ENCODE assay signal across 14 mouse cellular contexts in the genomic region with DNA sequence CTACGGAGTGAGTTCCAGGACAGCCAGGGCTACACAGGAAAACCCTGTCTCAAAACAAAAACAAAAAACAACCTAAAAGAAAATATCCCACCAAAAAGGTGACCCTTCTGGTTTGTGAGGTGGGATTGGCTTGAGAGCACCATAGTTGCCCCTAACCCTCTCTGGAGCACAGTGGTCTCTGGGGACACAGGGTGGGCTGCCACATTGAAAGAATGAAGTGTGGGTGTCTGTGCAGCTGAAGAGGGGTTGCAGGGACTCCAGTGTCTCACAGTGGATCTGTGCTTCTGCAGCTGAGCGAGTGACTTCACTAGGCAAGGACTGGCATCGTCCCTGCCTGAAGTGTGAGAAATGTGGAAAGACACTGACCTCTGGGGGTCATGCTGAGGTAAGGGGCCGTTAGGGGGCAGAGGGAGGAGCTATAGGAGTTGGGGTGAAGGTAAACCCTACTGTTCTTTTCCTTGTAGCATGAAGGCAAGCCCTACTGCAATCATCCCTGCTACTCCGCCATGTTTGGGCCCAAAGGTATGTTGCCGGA. TPM values are rescaled to one million over a fixed set of nuclear protein-coding genes. Genes with fewer than 3 reads are reported as not detected.
A peak's percentile ranks its signal among the peaks of the same experiment; 100 is the strongest.
DNase-seq lines count a peak whose midpoint lies in the region; ATAC-seq and TF ChIP-seq lines count a peak whose summit lies in the region.
"Had no signal": no experiment of that assay in that cellular context is flagged by ENCODE, and none has a peak within 500 bp of the region (broad histone marks: within the 10 kb centered on the region; RNA-seq: fewer than 3 reads in every experiment).

No protein-coding gene starts in this region.

- DNase-seq in layer of hippocampus, adult 11-12 months (ENCODE audit: low spot score), result peak; percentile 3
- no peak for DNase-seq in layer of hippocampus, postnatal 36 days
- no peak for DNase-seq in MEL (ENCODE audit: low read depth, low spot score)
- DNase-seq in liver, embryonic 14.5 days (ENCODE audit: low read depth in 3 of 3, low spot score in 3 of 3), result no peak
- no peak for DNase-seq in left cerebral cortex, postnatal 4 days
- no peak for DNase-seq in adrenal gland, postnatal 36 days
- DNase-seq: adrenal gland, adult 8-10 months; cerebellum, adult 2 months; kidney, adult 2 months had no signal

- TF ChIP-seq CTCF in MEL (IDR thresholded peaks at IDR 0.05 in 2 of 3, conservative IDR thresholded peaks at IDR 0.05 in 1 of 3; ENCODE audit: control insufficient read depth in 1 of 3, insufficient read depth in 1 of 3, low read depth in 2 of 3, low read length in 3 of 3, poor library complexity in 1 of 3, severe bottlenecking in 1 of 3), result no peak; a peak in 1 of 6 replicates
- no peak for TF ChIP-seq CTCF in liver, embryonic 14.5 days (IDR thresholded peaks at IDR 0.05; ENCODE audit: low read depth)

- intact Hi-C loops in left cerebral cortex, postnatal 4 days (cut with DNase I), result no loop called here

- TF ChIP-seq EP300 in MEL (IDR thresholded peaks at IDR 0.05; ENCODE audit: low read depth in 1 of 2, low read length in 2 of 2), result no peak
- no peak for TF ChIP-seq EP300 in liver, embryonic 14.5 days (IDR thresholded peaks at IDR 0.05; ENCODE audit: low read depth)

- 79% methylated on average over 6 of the region's 6 CpGs for WGBS in embryonic facial prominence, embryonic 13.5 days
- WGBS in liver, embryonic 14.5 days (ENCODE audit: insufficient replicate concordance), result 75% methylated on average over 6 of the region's 6 CpGs

- peaks cover 17 to 43% of the 10 kb centered on the region in 2 experiments for H3K4me1 ChIP-seq in MEL (ENCODE audit: control insufficient read depth in 1 of 2, insufficient read depth in 2 of 2, low read length in 2 of 2)
- peaks cover 41% of the 10 kb centered on the region for H3K4me1 ChIP-seq in embryonic facial prominence, embryonic 13.5 days
- H3K4me1 ChIP-seq in liver, embryonic 14.5 days (replicated peaks; ENCODE audit: control insufficient read depth in 2 of 2, insufficient read depth in 2 of 2, low read length in 1 of 2), result peaks cover 29 to 31% of the 10 kb centered on the region in 2 experiments

- H3K27ac ChIP-seq in MEL (ENCODE audit: control insufficient read depth, low read depth, low read length), result peak overlapping the region; percentile 6
- H3K27ac ChIP-seq in embryonic facial prominence, embryonic 13.5 days, result no peak overlapping the region
- H3K27ac ChIP-seq in liver, embryonic 14.5 days, result no peak overlapping the region
- H3K27ac ChIP-seq: neural tube, embryonic 15.5 days had no signal

- TF ChIP-seq POLR2A in MEL (IDR thresholded peaks at IDR 0.05; ENCODE audit: control insufficient read depth in 1 of 2, insufficient read depth in 1 of 2, low read depth in 1 of 2, low read length in 2 of 2, poor library complexity in 1 of 2), result no peak

- no peaks in the 10 kb centered on the region for H3K27me3 ChIP-seq in MEL (ENCODE audit: control insufficient read depth in 1 of 2, insufficient read depth in 2 of 2, low read length in 2 of 2)
- H3K27me3 ChIP-seq in embryonic facial prominence, embryonic 13.5 days, result peaks cover 36% of the 10 kb centered on the region
- peaks cover 15% of the 10 kb centered on the region for H3K27me3 ChIP-seq in liver, embryonic 14.5 days (ENCODE audit: control insufficient read depth, insufficient read depth, low read length)

- peaks cover 0 to 21% of the 10 kb centered on the region in 2 experiments; a peak in 2 of 4 replicates for H3K36me3 ChIP-seq in MEL (ENCODE audit: control insufficient read depth in 1 of 2, insufficient read depth in 2 of 2, low read length in 2 of 2)
- H3K36me3 ChIP-seq in embryonic facial prominence, embryonic 13.5 days, result no peaks in the 10 kb centered on the region
- H3K36me3 ChIP-seq in liver, embryonic 14.5 days (replicated peaks; ENCODE audit: control insufficient read depth, insufficient read depth, low read depth), result no peaks in the 10 kb centered on the region
- H3K36me3 ChIP-seq: neural tube, embryonic 15.5 days had no signal

- H3K4me2 ChIP-seq in embryonic facial prominence, embryonic 13.5 days, result peak overlapping the region; percentile 82
- H3K4me2 ChIP-seq in liver, embryonic 14.5 days (ENCODE audit: low read depth), result peak overlapping the region; percentile 82; the same call in 1 of the 2 replicates

- peaks cover 10% of the 10 kb centered on the region for H3K79me2 ChIP-seq in MEL (ENCODE audit: control insufficient read depth, insufficient read depth, low read length, poor library complexity)

- ATAC-seq in embryonic facial prominence, embryonic 13.5 days (ENCODE audit: insufficient number of reproducible peaks, insufficient read depth, low FRiP score, low TSS enrichment, low read depth), result no peak
- ATAC-seq in liver, embryonic 14.5 days (ENCODE audit: insufficient read depth), result no peak

- TF ChIP-seq RAD21 in MEL (IDR thresholded peaks at IDR 0.05; ENCODE audit: low read depth, low read length), result no peak

- no peaks in the 10 kb centered on the region for H3K9me3 ChIP-seq in MEL (replicated peaks; ENCODE audit: insufficient read depth, low read length)
- no peaks in the 10 kb centered on the region for H3K9me3 ChIP-seq in embryonic facial prominence, embryonic 13.5 days
- H3K9me3 ChIP-seq in liver, embryonic 14.5 days (ENCODE audit: control insufficient read depth, low read length), result no peaks in the 10 kb centered on the region
- H3K9me3 ChIP-seq: midbrain, embryonic 10.5 days; neural tube, embryonic 15.5 days had no signal

- peak overlapping the region; percentile 78 to 80; a peak in 2 of 4 replicates for H3K4me3 ChIP-seq in MEL (ENCODE audit: control insufficient read depth in 1 of 2, insufficient read depth in 1 of 2, low read depth in 2 of 2, low read length in 2 of 2)
- peak overlapping the region; percentile 53 for H3K4me3 ChIP-seq in embryonic facial prominence, embryonic 13.5 days
- no peak overlapping the region for H3K4me3 ChIP-seq in liver, embryonic 14.5 days (ENCODE audit: insufficient read depth in 1 of 2, low read depth in 2 of 2, low read length in 2 of 2)

- H3K9ac ChIP-seq in MEL (ENCODE audit: control insufficient read depth, low read depth, low read length, poor library complexity, severe bottlenecking), result peak overlapping the region; percentile 79
- no peak overlapping the region for H3K9ac ChIP-seq in embryonic facial prominence, embryonic 13.5 days
- H3K9ac ChIP-seq in liver, embryonic 14.5 days (replicated peaks), result no peak overlapping the region

RNA-seq across cellular contexts. Expression of a gene that starts 3.2 kb away (rescaled TPM):
- total RNA-seq in layer of hippocampus, postnatal 36 days (2021), result 1 to 10 TPM in 1 of 2 experiments, under 1 TPM in 1; 0.82 to 1.5 TPM
- 40.6 and 50.7 TPM in 2 replicates for total RNA-seq in MEL (2012; rRNA removed)
- polyA plus RNA-seq in MEL (2012; ENCODE audit: insufficient read depth in 1 of 2, insufficient read length in 2 of 2, low read depth in 1 of 2, low replicate concordance in 2 of 2, missing spikeins in 1 of 2), result 10 to 100 TPM in 1 of 2 experiments, not detected in 1; 74.7 TPM
- 32.0 and 33.9 TPM in 2 replicates for polyA plus RNA-seq in embryonic facial prominence, embryonic 13.5 days (2015; fragmentation: Nextera tagmentation; extraction: Ambion mirVana)
- 8.2 and 12.0 TPM in 2 replicates for polyA plus RNA-seq in liver, embryonic 14.5 days (2012; rRNA removed)
- 6.4 and 6.8 TPM in 2 replicates for polyA plus RNA-seq in liver, embryonic 14.5 days (2014; fragmentation: Nextera tagmentation; extraction: Ambion mirVana)
- 1 to 10 TPM; 5.6 to 5.7 TPM for total RNA-seq in left cerebral cortex, postnatal 4 days (2021)
- 1 to 10 TPM; 1.7 TPM for total RNA-seq in adrenal gland, postnatal 36 days (2021)

RNA-seq across cellular contexts. Expression of a gene that starts 6.9 kb away (rescaled TPM):
- 10 to 100 TPM in 1 of 2 experiments, 1 to 10 TPM in 1; 8.9 to 12.6 TPM for total RNA-seq in layer of hippocampus, postnatal 36 days (2021)
- 419 and 438 TPM in 2 replicates for total RNA-seq in MEL (2012; rRNA removed)
- polyA plus RNA-seq in MEL (2012; ENCODE audit: insufficient read depth in 1 of 2, insufficient read length in 2 of 2, low read depth in 1 of 2, low replicate concordance in 2 of 2, missing spikeins in 1 of 2), result 100 to 1,000 TPM in 1 of 2 experiments, not detected in 1; 282 TPM
- polyA plus RNA-seq in embryonic facial prominence, embryonic 13.5 days (2015; fragmentation: Nextera tagmentation; extraction: Ambion mirVana), result 224 and 230 TPM in 2 replicates
- polyA plus RNA-seq in liver, embryonic 14.5 days (2012; rRNA removed), result 41.5 and 87.7 TPM in 2 replicates
- polyA plus RNA-seq in liver, embryonic 14.5 days (2014; fragmentation: Nextera tagmentation; extraction: Ambion mirVana), result 100.0 and 101 TPM in 2 replicates
- total RNA-seq in left cerebral cortex, postnatal 4 days (2021), result 10 to 100 TPM; 14.9 to 16.3 TPM
- total RNA-seq in adrenal gland, postnatal 36 days (2021), result 10 to 100 TPM; 44.1 to 71.1 TPM

RNA-seq across cellular contexts. Expression of a gene that starts 13.0 kb away (rescaled TPM):
- 10 to 100 TPM; 93.0 to 95.4 TPM for total RNA-seq in layer of hippocampus, postnatal 36 days (2021)
- 65.2 and 67.8 TPM in 2 replicates for total RNA-seq in MEL (2012; rRNA removed)
- polyA plus RNA-seq in MEL (2012; ENCODE audit: insufficient read depth in 1 of 2, insufficient read length in 2 of 2, low read depth in 1 of 2, low replicate concordance in 2 of 2, missing spikeins in 1 of 2), result 100 to 1,000 TPM in 1 of 2 experiments, not detected in 1; 261 TPM
- 63.4 and 72.3 TPM in 2 replicates for polyA plus RNA-seq in embryonic facial prominence, embryonic 13.5 days (2015; fragmentation: Nextera tagmentation; extraction: Ambion mirVana)
- polyA plus RNA-seq in liver, embryonic 14.5 days (2012; rRNA removed), result 29.3 and 37.4 TPM in 2 replicates
- polyA plus RNA-seq in liver, embryonic 14.5 days (2014; fragmentation: Nextera tagmentation; extraction: Ambion mirVana), result 35.0 and 38.1 TPM in 2 replicates
- 100 to 1,000 TPM; 306 to 334 TPM for total RNA-seq in left cerebral cortex, postnatal 4 days (2021)
- total RNA-seq in adrenal gland, postnatal 36 days (2021), result 10 to 100 TPM; 51.8 to 52.5 TPM

RNA-seq across cellular contexts. Expression of a gene that starts 32.7 kb away (rescaled TPM):
- 10 to 100 TPM; 20.5 to 23.8 TPM for total RNA-seq in layer of hippocampus, postnatal 36 days (2021)
- 14.4 and 17.0 TPM in 2 replicates for total RNA-seq in MEL (2012; rRNA removed)
- 10 to 100 TPM in 1 of 2 experiments, not detected in 1; 35.2 TPM for polyA plus RNA-seq in MEL (2012; ENCODE audit: insufficient read depth in 1 of 2, insufficient read length in 2 of 2, low read depth in 1 of 2, low replicate concordance in 2 of 2, missing spikeins in 1 of 2)
- 16.6 and 18.0 TPM in 2 replicates for polyA plus RNA-seq in embryonic facial prominence, embryonic 13.5 days (2015; fragmentation: Nextera tagmentation; extraction: Ambion mirVana)
- 0.29 and 0.54 TPM in 2 replicates for polyA plus RNA-seq in liver, embryonic 14.5 days (2012; rRNA removed)
- 0.11 TPM in 1 of 2 replicates, not detected in the other for polyA plus RNA-seq in liver, embryonic 14.5 days (2014; fragmentation: Nextera tagmentation; extraction: Ambion mirVana)
- total RNA-seq in left cerebral cortex, postnatal 4 days (2021), result 10 to 100 TPM; 37.8 to 40.0 TPM
- total RNA-seq in adrenal gland, postnatal 36 days (2021), result 1 to 10 TPM; 4.5 to 7.4 TPM
- total RNA-seq: gastrocnemius, adult 8-10 months had no signal
- polyA plus RNA-seq: erythroblast, embryonic 14.5 days had no signal

RNA-seq across cellular contexts. Expression of a gene that starts 55.0 kb away (rescaled TPM):
- total RNA-seq in layer of hippocampus, postnatal 36 days (2021), result 10 to 100 TPM; 69.1 to 77.8 TPM
- 99.5 and 102 TPM in 2 replicates for total RNA-seq in MEL (2012; rRNA removed)
- 100 to 1,000 TPM in 1 of 2 experiments, 10 to 100 TPM in 1; 69.0 to 410 TPM for polyA plus RNA-seq in MEL (2012; ENCODE audit: insufficient read depth in 1 of 2, insufficient read length in 2 of 2, low read depth in 1 of 2, low replicate concordance in 2 of 2, missing spikeins in 1 of 2)
- 18.5 and 18.6 TPM in 2 replicates for polyA plus RNA-seq in embryonic facial prominence, embryonic 13.5 days (2015; fragmentation: Nextera tagmentation; extraction: Ambion mirVana)
- 22.4 and 22.6 TPM in 2 replicates for polyA plus RNA-seq in liver, embryonic 14.5 days (2012; rRNA removed)
- 4.7 and 6.3 TPM in 2 replicates for polyA plus RNA-seq in liver, embryonic 14.5 days (2014; fragmentation: Nextera tagmentation; extraction: Ambion mirVana)
- 100 to 1,000 TPM; 103 to 105 TPM for total RNA-seq in left cerebral cortex, postnatal 4 days (2021)
- total RNA-seq in adrenal gland, postnatal 36 days (2021), result 10 to 100 TPM; 76.8 to 99.8 TPM

Comparison
In these comparisons a context has a peak if more than half of its experiments do, and no peak if none do; other contexts are left out.
1. H3K4me3 ChIP-seq: peak in MEL (2 of 2) and embryonic facial prominence, embryonic 13.5 days (single experiment); none in liver, embryonic 14.5 days (0 of 2).